Mouse (Mus musculus) layer of hippocampus, adult 2 months (tissue): ENCODE data around the gene Uqcrq. TPM values are rescaled to one million over a fixed set of nuclear protein-coding genes. Genes with fewer than 3 reads are reported as not detected.
A peak's percentile ranks its signal among the peaks of the same experiment; 100 is the strongest.

ENCODE experiments used
- DNase-seq, 2 experiments: peaks; one replicate each; pipeline ENCODE4 v3.0.0; 2022; ENCODE audit warnings: low spot score in 2 of 2
- H3K27ac ChIP-seq: fragments of 200-600 bp; 2 replicates; pipeline ENCODE4 v1.8.1; 2022
- H3K4me3 ChIP-seq: fragments of 200-600 bp; 2 replicates; pipeline ENCODE4 v1.8.1; 2022; ENCODE audit warnings: mild to moderate bottlenecking
- CTCF ChIP-seq: fragments of 200-600 bp; conservative IDR thresholded peaks from 2 replicates; pipeline ENCODE4 v1.8.1; 2022; ENCODE audit warnings: antibody characterized with exemption, mild to moderate bottlenecking, moderate library complexity
- microRNA-seq, 2 experiments: library from miRNA; unstranded; fragments of <30 nt; microRNA quantifications; one replicate each; pipeline ENCODE4 v1.2.0; 2021
- total RNA-seq, 2 experiments: library from RNA; stranded (reverse); gene quantifications; 2 replicates each; pipeline ENCODE4 v1.2.3; 2021

Gene Uqcrq
- total RNA-seq, 2 experiments from 2014 or later: 383 to 419 TPM

- no peak for TF ChIP-seq CTCF
- Histone ChIP-seq H3K4me3 (no peak overlapping the region), H3K27ac (peak overlapping the region; percentile 81)
- no peak for DNase-seq
These were observed 5.4 kb downstream of the Uqcrq start for GRCm38 (mm10) chr11:53425251-53425650.

GRCm38 (mm10) chr11:53424826-53425225 is 5.8 kb downstream of the Uqcrq start:
- DNase-seq: no peak
- Histone ChIP-seq H3K4me3 (no peak overlapping the region), H3K27ac (peak overlapping the region; percentile 81)
- TF ChIP-seq CTCF: no peak

GRCm38 (mm10) chr11:53423036-53423435 is 7.6 kb downstream of the Uqcrq start, which contains the start of gene Leap2:
TSS of gene Leap2 (minus strand) at chr11:53423170.
- TF ChIP-seq CTCF: no peak
- no peak for DNase-seq
- no peak within 1 kb of the TSS for H3K4me3 ChIP-seq
- H3K27ac ChIP-seq: no peak within 1 kb of the TSS

GRCm38 (mm10) chr11:53418048-53418447 is 12.6 kb downstream of the Uqcrq start:
- no peak overlapping the region for H3K4me3 ChIP-seq
- no peak for TF ChIP-seq CTCF
- no peak for DNase-seq
- no peak overlapping the region for H3K27ac ChIP-seq

- no peak for DNase-seq
- Histone ChIP-seq H3K27ac (no peak overlapping the region), H3K4me3 (no peak overlapping the region)
- no peak for TF ChIP-seq CTCF
These were observed 16.8 kb downstream of the Uqcrq start for GRCm38 (mm10) chr11:53413871-53414270.

- DNase-seq: no peak
- Histone ChIP-seq H3K4me3 (no peak overlapping the region), H3K27ac (no peak overlapping the region)
- peak; percentile 83 for TF ChIP-seq CTCF
These were observed 18.9 kb downstream of the Uqcrq start for GRCm38 (mm10) chr11:53411738-53412137.

GRCm38 (mm10) chr11:53403638-53404037 is 27.0 kb downstream of the Uqcrq start:
- Histone ChIP-seq H3K4me3 (no peak overlapping the region), H3K27ac (no peak overlapping the region)
- DNase-seq: no peak
- TF ChIP-seq CTCF: no peak

GRCm38 (mm10) chr11:53393856-53394255 is 36.8 kb downstream of the Uqcrq start:
- no peak for TF ChIP-seq CTCF
- no peak overlapping the region for H3K27ac ChIP-seq
- no peak for DNase-seq
- H3K4me3 ChIP-seq: no peak overlapping the region

GRCm38 (mm10) chr11:53383758-53384428 is 46.7 kb downstream of the Uqcrq start:
- TF ChIP-seq CTCF: peak; percentile 25; the same call in 1 of the 2 replicates
- no peak overlapping the region for H3K27ac ChIP-seq
- DNase-seq: no peak

GRCm38 (mm10) chr11:53378918-53379317 is 51.7 kb downstream of the Uqcrq start:
- H3K27ac ChIP-seq: no peak overlapping the region

More at GRCm38 (mm10) chr11:53383758-53384428, 46.7 kb downstream of the Uqcrq start:
- no peak overlapping the region for H3K4me3 ChIP-seq

More at GRCm38 (mm10) chr11:53378918-53379317, 51.7 kb downstream of the Uqcrq start:
- no peak for DNase-seq
- no peak overlapping the region for H3K4me3 ChIP-seq
- no peak for TF ChIP-seq CTCF

Small RNA genes within 50 kb of the gene (microRNA-seq; reads per million reads assigned to microRNA genes)
- gene Mir6920: 0 reads per million in 2 experiments

Other genes with a start within 250 kb of the Uqcrq start
- gene Hspa4, start 130.4 kb downstream of the Uqcrq start, total RNA-seq: 100 to 1,000 TPM; 165 to 179 TPM
- 10 to 100 TPM; 11.2 to 12.6 TPM for gene Zcchc10, start 106.2 kb downstream of the Uqcrq start, total RNA-seq
- gene Aff4, start 80.0 kb downstream of the Uqcrq start, total RNA-seq: 100 to 1,000 TPM; 241 to 245 TPM
- not detected for gene Leap2, start 7.7 kb downstream of the Uqcrq start, total RNA-seq
- gene Gdf9, start 192 bp upstream of the Uqcrq start, total RNA-seq: 1 to 10 TPM in 1 of 2 experiments, under 1 TPM in 1; 0.67 to 2.0 TPM
- gene Gm10447, start 26.3 kb upstream of the Uqcrq start, total RNA-seq: under 1 TPM; 0.20 to 0.26 TPM
- gene Shroom1, start 26.4 kb upstream of the Uqcrq start, total RNA-seq: 1 to 10 TPM; 4.8 to 5.1 TPM
- under 1 TPM in 1 of 2 experiments, not detected in 1; 0.52 TPM for gene Gm9837, start 39.6 kb upstream of the Uqcrq start, total RNA-seq
- gene Gm9945, start 49.3 kb upstream of the Uqcrq start, total RNA-seq: 1 to 10 TPM; 2.5 to 3.4 TPM
- gene Sowaha, start 49.4 kb upstream of the Uqcrq start, total RNA-seq: 100 to 1,000 TPM; 137 to 142 TPM
- 100 to 1,000 TPM; 240 to 254 TPM for gene Sept8, start 88.4 kb upstream of the Uqcrq start, total RNA-seq
- 100 to 1,000 TPM; 130 to 133 TPM for gene Kif3a, start 136.5 kb upstream of the Uqcrq start, total RNA-seq
- gene Il4, start 187.8 kb upstream of the Uqcrq start, total RNA-seq: not detected
- not detected for gene Il13, start 203.9 kb upstream of the Uqcrq start, total RNA-seq